Mouse (Mus musculus): ENCODE data around the gene Neurl1b. TPM values are rescaled to one million over a fixed set of nuclear protein-coding genes. Genes with fewer than 3 reads are reported as not detected.

Neurl1b gene
- polyA plus RNA-seq, 1 experiment from 2014 or later, result 0.90 TPM

GRCm38 (mm10) chr17:26381613-26382012, 33.0 kb upstream of the Neurl1b start:
- Histone ChIP-seq H3K4me1 (peaks cover 19% of the 10 kb centered on the region), H3K27me3 (no peaks in the 10 kb centered on the region), H3K9ac (no peak overlapping the region), H3K9me3 (no peaks in the 10 kb centered on the region), H3K4me2 (no peak overlapping the region), H3K27ac (no peak overlapping the region; the same call in 1 of the 2 replicates), H3K4me3 (no peak overlapping the region), H3K36me3 (no peaks in the 10 kb centered on the region)
- 34% methylated on average over 5 of the region's 5 CpGs for WGBS
- ATAC-seq (ENCODE audit: insufficient number of reproducible peaks, low FRiP score, low TSS enrichment, low read depth), result no peak

GRCm38 (mm10) chr17:26382176-26382575, 32.5 kb upstream of the Neurl1b start:
- H3K27ac ChIP-seq, result no peak overlapping the region
- no peaks in the 10 kb centered on the region for H3K27me3 ChIP-seq
- no peak overlapping the region for H3K9ac ChIP-seq
- no peaks in the 10 kb centered on the region for H3K9me3 ChIP-seq
- 80% methylated on average over 3 of the region's 3 CpGs for WGBS
- H3K4me1 ChIP-seq, result peaks cover 19% of the 10 kb centered on the region
- no peak overlapping the region for H3K4me3 ChIP-seq
- H3K4me2 ChIP-seq, result no peak overlapping the region
- no peaks in the 10 kb centered on the region for H3K36me3 ChIP-seq
- ATAC-seq (ENCODE audit: insufficient number of reproducible peaks, low FRiP score, low TSS enrichment, low read depth), result no peak

GRCm38 (mm10) chr17:26382687-26383086, 31.9 kb upstream of the Neurl1b start:
- Histone ChIP-seq H3K4me3 (no peak overlapping the region), H3K4me1 (peaks cover 19% of the 10 kb centered on the region)

GRCm38 (mm10) chr17:26384111-26384510, 30.5 kb upstream of the Neurl1b start:
- WGBS, result 92% methylated on average over 3 of the region's 3 CpGs

More at GRCm38 (mm10) chr17:26382687-26383086, 31.9 kb upstream of the Neurl1b start:
- H3K9ac ChIP-seq, result no peak overlapping the region
- no peak overlapping the region for H3K4me2 ChIP-seq
- H3K9me3 ChIP-seq, result no peaks in the 10 kb centered on the region
- no peak overlapping the region for H3K27ac ChIP-seq
- ATAC-seq (ENCODE audit: insufficient number of reproducible peaks, low FRiP score, low TSS enrichment, low read depth), result no peak
- WGBS, result 74% methylated on average over 5 of the region's 5 CpGs
- no peaks in the 10 kb centered on the region for H3K36me3 ChIP-seq
- H3K27me3 ChIP-seq, result no peaks in the 10 kb centered on the region

GRCm38 (mm10) chr17:26385252-26386130, 29.1 kb upstream of the Neurl1b start:
- no peak for ATAC-seq (ENCODE audit: insufficient number of reproducible peaks, low FRiP score, low TSS enrichment, low read depth)
- Histone ChIP-seq H3K27me3 (no peaks in the 10 kb centered on the region), H3K4me2 (no peak overlapping the region), H3K9ac (no peak overlapping the region), H3K36me3 (no peaks in the 10 kb centered on the region), H3K9me3 (no peaks in the 10 kb centered on the region), H3K4me3 (no peak overlapping the region), H3K4me1 (peaks cover 23% of the 10 kb centered on the region), H3K27ac (no peak overlapping the region)
- WGBS, result 82% methylated on average over 11 of the region's 11 CpGs

More at GRCm38 (mm10) chr17:26384111-26384510, 30.5 kb upstream of the Neurl1b start:
- peaks cover 25% of the 10 kb centered on the region for H3K4me1 ChIP-seq
- no peak overlapping the region for H3K9ac ChIP-seq
- no peaks in the 10 kb centered on the region for H3K27me3 ChIP-seq
- H3K36me3 ChIP-seq, result no peaks in the 10 kb centered on the region
- H3K27ac ChIP-seq, result no peak overlapping the region
- no peak overlapping the region for H3K4me2 ChIP-seq
- H3K4me3 ChIP-seq, result no peak overlapping the region
- no peak for ATAC-seq (ENCODE audit: insufficient number of reproducible peaks, low FRiP score, low TSS enrichment, low read depth)
- H3K9me3 ChIP-seq, result no peaks in the 10 kb centered on the region

- Histone ChIP-seq H3K4me3 (no peak overlapping the region), H3K36me3 (no peaks in the 10 kb centered on the region), H3K27ac (no peak overlapping the region), H3K4me1 (peaks cover 19% of the 10 kb centered on the region), H3K9ac (no peak overlapping the region), H3K27me3 (no peaks in the 10 kb centered on the region), H3K9me3 (no peaks in the 10 kb centered on the region), H3K4me2 (no peak overlapping the region)
- 85% methylated on average over 3 of the region's 3 CpGs for WGBS
- ATAC-seq (ENCODE audit: insufficient number of reproducible peaks, low FRiP score, low TSS enrichment, low read depth), result no peak
Measured at GRCm38 (mm10) chr17:26386131-26386481, 28.5 kb upstream of the Neurl1b start.

- WGBS, result 64% methylated on average over 3 of the region's 3 CpGs
- Histone ChIP-seq H3K9ac (no peak overlapping the region), H3K36me3 (no peaks in the 10 kb centered on the region), H3K9me3 (no peaks in the 10 kb centered on the region; the same call in 1 of the 2 replicates), H3K27me3 (no peaks in the 10 kb centered on the region), H3K4me1 (peaks cover 9% of the 10 kb centered on the region; the same call in 1 of the 2 replicates), H3K27ac (peak overlapping the region; percentile 33; the same call in 1 of the 2 replicates), H3K4me2 (no peak overlapping the region), H3K4me3 (no peak overlapping the region)
- no peak for ATAC-seq (ENCODE audit: insufficient number of reproducible peaks, low FRiP score, low TSS enrichment, low read depth)
Measured at GRCm38 (mm10) chr17:26388106-26388505, 26.5 kb upstream of the Neurl1b start.

GRCm38 (mm10) chr17:26389241-26389640, 25.4 kb upstream of the Neurl1b start:
- peaks cover 9% of the 10 kb centered on the region; the same call in 1 of the 2 replicates for H3K4me1 ChIP-seq
- H3K9me3 ChIP-seq, result no peaks in the 10 kb centered on the region; the same call in 1 of the 2 replicates
- H3K36me3 ChIP-seq, result no peaks in the 10 kb centered on the region
- H3K27ac ChIP-seq, result no peak overlapping the region
- no peaks in the 10 kb centered on the region for H3K27me3 ChIP-seq
- no peak for ATAC-seq (ENCODE audit: insufficient number of reproducible peaks, low FRiP score, low TSS enrichment, low read depth)
- 81% methylated on average over 9 of the region's 9 CpGs for WGBS
- H3K4me3 ChIP-seq, result no peak overlapping the region
- no peak overlapping the region for H3K9ac ChIP-seq
- H3K4me2 ChIP-seq, result no peak overlapping the region

GRCm38 (mm10) chr17:26390666-26391065, 24.0 kb upstream of the Neurl1b start:
- H3K4me1 ChIP-seq, result peaks cover 9% of the 10 kb centered on the region; the same call in 1 of the 2 replicates
- no peaks in the 10 kb centered on the region; the same call in 1 of the 2 replicates for H3K9me3 ChIP-seq
- no peak overlapping the region for H3K9ac ChIP-seq
- no peak overlapping the region for H3K4me2 ChIP-seq
- no peaks in the 10 kb centered on the region for H3K27me3 ChIP-seq
- no peaks in the 10 kb centered on the region for H3K36me3 ChIP-seq
- no peak overlapping the region for H3K4me3 ChIP-seq
- no peak for ATAC-seq (ENCODE audit: insufficient number of reproducible peaks, low FRiP score, low TSS enrichment, low read depth)
- 50% methylated on average over 5 of the region's 5 CpGs for WGBS
- no peak overlapping the region for H3K27ac ChIP-seq

GRCm38 (mm10) chr17:26392355-26392754, 22.3 kb upstream of the Neurl1b start:
- H3K4me2 ChIP-seq, result no peak overlapping the region
- H3K4me3 ChIP-seq, result no peak overlapping the region
- H3K27me3 ChIP-seq, result no peaks in the 10 kb centered on the region
- H3K36me3 ChIP-seq, result no peaks in the 10 kb centered on the region
- no peak for ATAC-seq (ENCODE audit: insufficient number of reproducible peaks, low FRiP score, low TSS enrichment, low read depth)
- H3K9ac ChIP-seq, result no peak overlapping the region
- H3K4me1 ChIP-seq, result peaks cover 10% of the 10 kb centered on the region; the same call in 1 of the 2 replicates
- WGBS, result 80% methylated on average over 7 of the region's 7 CpGs
- no peak overlapping the region for H3K27ac ChIP-seq
- no peaks in the 10 kb centered on the region; the same call in 1 of the 2 replicates for H3K9me3 ChIP-seq

- 21% methylated on average over 3 of the region's 3 CpGs for WGBS
- H3K9ac ChIP-seq, result no peak overlapping the region
- H3K27ac ChIP-seq, result no peak overlapping the region
- no peaks in the 10 kb centered on the region; the same call in 1 of the 2 replicates for H3K9me3 ChIP-seq
- no peak for ATAC-seq (ENCODE audit: insufficient number of reproducible peaks, low FRiP score, low TSS enrichment, low read depth)
- H3K4me2 ChIP-seq, result no peak overlapping the region
- no peaks in the 10 kb centered on the region for H3K36me3 ChIP-seq
- no peak overlapping the region for H3K4me3 ChIP-seq
- no peaks in the 10 kb centered on the region for H3K27me3 ChIP-seq
- peaks cover 3% of the 10 kb centered on the region; the same call in 1 of the 2 replicates for H3K4me1 ChIP-seq
Measured at GRCm38 (mm10) chr17:26396765-26397164, 17.9 kb upstream of the Neurl1b start.

- Histone ChIP-seq H3K4me2 (no peak overlapping the region), H3K27ac (no peak overlapping the region), H3K9me3 (no peaks in the 10 kb centered on the region; the same call in 1 of the 2 replicates), H3K9ac (no peak overlapping the region), H3K27me3 (no peaks in the 10 kb centered on the region), H3K36me3 (no peaks in the 10 kb centered on the region), H3K4me1 (peaks cover 3% of the 10 kb centered on the region; the same call in 1 of the 2 replicates), H3K4me3 (no peak overlapping the region)
- no peak for ATAC-seq (ENCODE audit: insufficient number of reproducible peaks, low FRiP score, low TSS enrichment, low read depth)
- 17% methylated on average over 6 of the region's 6 CpGs for WGBS
Measured at GRCm38 (mm10) chr17:26397339-26397738, 17.3 kb upstream of the Neurl1b start.
